Mouse (Mus musculus): Measurements from ENCODE around the gene Wrap73.

DNA sequence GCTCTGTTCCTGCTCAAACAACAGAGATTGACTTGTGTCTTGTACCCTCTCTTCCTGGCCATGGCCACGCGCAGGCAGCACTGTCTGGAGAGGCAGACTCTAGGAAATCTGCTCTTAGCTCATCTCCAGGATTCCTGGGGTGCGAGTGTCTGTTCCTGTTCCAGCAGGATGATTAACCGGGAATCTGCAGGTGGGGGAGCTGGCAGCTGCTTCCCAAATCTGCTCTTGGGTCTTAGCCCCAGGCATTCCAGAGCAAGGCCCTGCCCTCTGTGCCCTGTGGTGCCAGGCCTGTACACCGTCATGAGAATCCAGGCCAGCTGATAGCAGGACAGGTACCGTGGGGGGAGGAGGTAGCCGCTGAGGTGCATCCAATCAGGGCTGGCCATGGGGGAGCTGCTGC, 62.4 kb downstream of the Wrap73 start:
- TF ChIP-seq CTCF (IDR thresholded peaks at IDR 0.05; ENCODE audit: extremely low read depth, insufficient read length, insufficient replicate concordance, low read depth, low read length) = no peak
- no peak for TF ChIP-seq POLR2A (IDR thresholded peaks at IDR 0.05; ENCODE audit: low read depth, low read length)
